Mouse (Mus musculus) myocyte (in vitro differentiated cells): Measurements from ENCODE around the gene Cd79b. TPM values are rescaled to one million over a fixed set of nuclear protein-coding genes. Genes with fewer than 3 reads are reported as not detected.

Source experiments
- H3K27me3 ChIP-seq: one replicate; pipeline ENCODE4 v1.6.1; 2011; ENCODE audit not compliant: control insufficient read depth, insufficient read depth, insufficient read length
- H3K36me3 ChIP-seq: one replicate; pipeline ENCODE4 v1.6.1; 2011; ENCODE audit not compliant: control insufficient read depth, insufficient read depth
- H3K4me2 ChIP-seq: one replicate; pipeline ENCODE4 v1.6.1; 2011; ENCODE audit warnings: low read depth, control low read depth
- H3K4me3 ChIP-seq: one replicate; pipeline ENCODE4 v1.5.1; 2011; ENCODE audit warnings: mild to moderate bottlenecking, control low read depth, moderate library complexity
- H3K79me2 ChIP-seq: one replicate; pipeline ENCODE4 v1.6.1; 2011; ENCODE audit not compliant: control insufficient read depth, insufficient read depth
- H3ac ChIP-seq: one replicate; pipeline ENCODE4 v1.6.1; 2011; ENCODE audit not compliant: control insufficient read depth, insufficient read length
- CEBPB ChIP-seq: IDR thresholded peaks from 2 replicates; pipeline ENCODE4 v1.6.1; 2011; ENCODE audit warnings: mild to moderate bottlenecking, moderate library complexity; ENCODE audit not compliant: poor library complexity, insufficient read depth, severe bottlenecking
- E2F4 ChIP-seq: IDR thresholded peaks from one replicate; pipeline ENCODE4 v1.6.1; 2011; ENCODE audit warnings: mild to moderate bottlenecking, control low read depth, moderate library complexity; ENCODE audit not compliant: insufficient read depth
- MAX ChIP-seq: IDR thresholded peaks from one replicate; pipeline ENCODE4 v1.6.1; 2011; ENCODE audit warnings: low read depth, mild to moderate bottlenecking, control low read depth
- MYOD1 ChIP-seq, 3 experiments: IDR thresholded peaks; one replicate each; pipeline ENCODE4 v1.6.1; 2011; ENCODE audit warnings: control low read depth in 2 of 3, low read depth in 2 of 3, mild to moderate bottlenecking in 2 of 3, moderate library complexity in 1 of 3; ENCODE audit not compliant: insufficient read length in 2 of 3, control insufficient read depth in 1 of 3
- MYOG ChIP-seq, 3 experiments: IDR thresholded peaks; one replicate each; pipeline ENCODE4 v1.6.1; 2011; ENCODE audit warnings: control low read depth in 2 of 3, low read depth in 2 of 3, mild to moderate bottlenecking in 2 of 3; ENCODE audit not compliant: insufficient read length in 2 of 3, control insufficient read depth in 1 of 3, insufficient read depth in 1 of 3
- POLR2A ChIP-seq: IDR thresholded peaks from one replicate; pipeline ENCODE4 v1.6.1; 2011; ENCODE audit warnings: low read depth, mild to moderate bottlenecking, control low read depth, moderate library complexity; ENCODE audit not compliant: insufficient read length
- POLR2AphosphoS2 ChIP-seq: IDR thresholded peaks from one replicate; pipeline ENCODE4 v1.6.1; 2011; ENCODE audit warnings: low read depth, control low read depth; ENCODE audit not compliant: insufficient read length
- REST ChIP-seq: IDR thresholded peaks from one replicate; pipeline ENCODE4 v1.6.1; 2011; ENCODE audit warnings: mild to moderate bottlenecking, control low read depth, moderate library complexity; ENCODE audit not compliant: insufficient read depth, insufficient read length
- SRF ChIP-seq: IDR thresholded peaks from one replicate; pipeline ENCODE4 v1.6.1; 2011; ENCODE audit warnings: low read depth; ENCODE audit not compliant: control insufficient read depth, insufficient read length
- TCF12 ChIP-seq: IDR thresholded peaks from one replicate; pipeline ENCODE4 v1.6.1; 2011; ENCODE audit warnings: mild to moderate bottlenecking, control low read depth; ENCODE audit not compliant: poor library complexity, insufficient read depth, severe bottlenecking
- TCF3 ChIP-seq: IDR thresholded peaks from one replicate; pipeline ENCODE4 v1.6.1; 2011; ENCODE audit warnings: low read depth, control low read depth; ENCODE audit not compliant: insufficient read length
- USF1 ChIP-seq: IDR thresholded peaks from one replicate; pipeline ENCODE4 v1.6.1; 2011; ENCODE audit warnings: low read depth, mild to moderate bottlenecking, control low read depth, moderate library complexity
- polyA plus RNA-seq: library from polyadenylated mRNA; unstranded; fragments of >200 nt; fragmentation: generic; extraction: Trizol; gene quantifications from one replicate; pipeline ENCODE4 v1.2.1, GENCODE M21; 2012; ENCODE audit warnings: missing spikeins

The Cd79b gene
- polyA plus RNA-seq, 1 experiment = not detected

GRCm38 (mm10) chr11:106290376-106290775, 24.2 kb downstream of the Cd79b start:
- H3K4me3 ChIP-seq = no peak overlapping the region
- no peaks in the 10 kb centered on the region for H3K79me2 ChIP-seq
- H3K27me3 ChIP-seq = no peaks in the 10 kb centered on the region
- no peak overlapping the region for H3K4me2 ChIP-seq
- TF ChIP-seq CEBPB = no peak
- no peak for TF ChIP-seq REST
- TF ChIP-seq TCF12 = no peak
- TF ChIP-seq POLR2AphosphoS2 = no peak
- TF ChIP-seq TCF3 = no peak
- TF ChIP-seq E2F4 = no peak
- no peak for TF ChIP-seq MYOD1 (IDR thresholded peaks at IDR 0.05; ENCODE audit: control insufficient read depth in 1 of 3, insufficient read length in 2 of 3, low read depth in 2 of 3)
- TF ChIP-seq MYOG (IDR thresholded peaks at IDR 0.05; ENCODE audit: control insufficient read depth in 1 of 3, insufficient read depth in 1 of 3, insufficient read length in 2 of 3, low read depth in 2 of 3) = no peak
- TF ChIP-seq POLR2A = no peak
- no peaks in the 10 kb centered on the region for H3K36me3 ChIP-seq
- no peak overlapping the region for H3ac ChIP-seq

- no peaks in the 10 kb centered on the region for H3K36me3 ChIP-seq
- no peaks in the 10 kb centered on the region for H3K79me2 ChIP-seq
- no peak overlapping the region for H3ac ChIP-seq
- H3K4me3 ChIP-seq = no peak overlapping the region
- TF ChIP-seq MYOD1 (IDR thresholded peaks at IDR 0.05; ENCODE audit: control insufficient read depth in 1 of 3, insufficient read length in 2 of 3, low read depth in 2 of 3) (no peak), TCF12 (no peak), REST (no peak), POLR2AphosphoS2 (no peak), TCF3 (no peak), POLR2A (no peak), SRF (no peak), E2F4 (no peak), CEBPB (no peak), USF1 (no peak), MYOG (IDR thresholded peaks at IDR 0.05; ENCODE audit: control insufficient read depth in 1 of 3, insufficient read depth in 1 of 3, insufficient read length in 2 of 3, low read depth in 2 of 3) (no peak), MAX (no peak)
- H3K27me3 ChIP-seq = no peaks in the 10 kb centered on the region
- H3K4me2 ChIP-seq = no peak overlapping the region
Measured at GRCm38 (mm10) chr11:106289369-106289768, 25.2 kb downstream of the Cd79b start.

DNA sequence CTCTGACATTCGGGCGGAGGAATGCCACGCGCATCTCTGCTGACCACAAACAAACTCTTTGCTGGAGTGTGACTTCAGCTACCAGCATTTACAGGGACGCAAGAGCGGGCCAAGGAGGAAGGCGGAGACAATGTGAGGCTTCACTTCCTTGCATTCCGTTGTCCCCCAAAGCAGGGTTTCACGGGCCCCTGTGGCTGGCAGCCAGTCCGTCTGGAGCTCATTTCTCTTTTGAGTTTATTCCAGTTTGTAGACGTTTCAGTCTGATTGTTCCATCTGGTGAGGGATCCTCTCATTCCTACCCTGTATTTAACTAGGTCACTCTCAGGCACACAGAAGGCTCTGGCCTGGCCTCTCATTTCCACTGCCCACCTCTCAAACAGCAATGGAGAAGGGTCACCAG, 27.6 kb downstream of the Cd79b start:
- no peak for TF ChIP-seq REST
- no peak for TF ChIP-seq CEBPB
- TF ChIP-seq MAX = no peak
- no peak for TF ChIP-seq POLR2AphosphoS2
- no peak for TF ChIP-seq MYOG (IDR thresholded peaks at IDR 0.05; ENCODE audit: control insufficient read depth in 1 of 3, insufficient read depth in 1 of 3, insufficient read length in 2 of 3, low read depth in 2 of 3)
- TF ChIP-seq SRF = no peak
- TF ChIP-seq TCF3 = no peak
- no peak for TF ChIP-seq USF1
- TF ChIP-seq TCF12 = no peak
- TF ChIP-seq MYOD1 (IDR thresholded peaks at IDR 0.05; ENCODE audit: control insufficient read depth in 1 of 3, insufficient read length in 2 of 3, low read depth in 2 of 3) = no peak
- no peak for TF ChIP-seq E2F4
- TF ChIP-seq POLR2A = no peak
- no peak overlapping the region for H3K4me2 ChIP-seq
- no peaks in the 10 kb centered on the region for H3K27me3 ChIP-seq
- H3ac ChIP-seq = no peak overlapping the region
- H3K4me3 ChIP-seq = no peak overlapping the region
- no peaks in the 10 kb centered on the region for H3K79me2 ChIP-seq
- H3K36me3 ChIP-seq = no peaks in the 10 kb centered on the region

GRCm38 (mm10) chr11:106286206-106286605, 28.4 kb downstream of the Cd79b start:
- no peaks in the 10 kb centered on the region for H3K27me3 ChIP-seq
- H3K4me2 ChIP-seq = no peak overlapping the region
- TF ChIP-seq MYOG (IDR thresholded peaks at IDR 0.05; ENCODE audit: control insufficient read depth in 1 of 3, insufficient read depth in 1 of 3, insufficient read length in 2 of 3, low read depth in 2 of 3) (no peak), CEBPB (no peak), MYOD1 (IDR thresholded peaks at IDR 0.05; ENCODE audit: control insufficient read depth in 1 of 3, insufficient read length in 2 of 3, low read depth in 2 of 3) (no peak), POLR2A (no peak), USF1 (no peak), REST (no peak), TCF3 (no peak), E2F4 (no peak), TCF12 (no peak), MAX (no peak), SRF (no peak)
- H3K79me2 ChIP-seq = no peaks in the 10 kb centered on the region
- no peaks in the 10 kb centered on the region for H3K36me3 ChIP-seq
- H3K4me3 ChIP-seq = no peak overlapping the region
- H3ac ChIP-seq = no peak overlapping the region

DNA sequence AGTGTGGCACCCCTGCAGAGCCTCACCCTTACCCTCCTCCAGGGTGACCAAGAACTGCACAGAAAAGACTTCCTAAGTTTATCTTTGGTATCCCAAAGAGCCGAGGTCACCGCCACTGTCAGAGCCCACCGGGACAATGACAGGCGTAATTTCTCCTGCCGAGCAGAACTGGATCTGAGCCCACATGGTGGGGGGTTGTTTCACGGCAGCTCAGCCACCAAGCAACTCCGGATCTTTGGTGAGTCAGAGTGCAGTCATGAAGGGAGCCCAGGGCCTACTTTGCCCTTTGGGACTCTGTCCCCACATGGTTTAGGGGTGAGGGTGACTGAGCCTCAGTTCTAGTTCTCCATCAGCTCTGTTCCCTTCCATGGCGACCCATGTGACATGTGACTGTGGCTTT, 30.4 kb downstream of the Cd79b start:
- Histone ChIP-seq H3K4me3 (no peak overlapping the region), H3K4me2 (no peak overlapping the region), H3ac (no peak overlapping the region), H3K79me2 (no peaks in the 10 kb centered on the region), H3K36me3 (no peaks in the 10 kb centered on the region), H3K27me3 (no peaks in the 10 kb centered on the region)
- TF ChIP-seq SRF (no peak), MAX (no peak), TCF3 (no peak), E2F4 (no peak), MYOD1 (IDR thresholded peaks at IDR 0.05; ENCODE audit: control insufficient read depth in 1 of 3, insufficient read length in 2 of 3, low read depth in 2 of 3) (no peak), CEBPB (no peak)
